Mouse (Mus musculus): ENCODE results near the gene Dab2ip.
A peak's percentile ranks its signal among the peaks of the same experiment; 100 is the strongest.

The Dab2ip gene

DNA sequence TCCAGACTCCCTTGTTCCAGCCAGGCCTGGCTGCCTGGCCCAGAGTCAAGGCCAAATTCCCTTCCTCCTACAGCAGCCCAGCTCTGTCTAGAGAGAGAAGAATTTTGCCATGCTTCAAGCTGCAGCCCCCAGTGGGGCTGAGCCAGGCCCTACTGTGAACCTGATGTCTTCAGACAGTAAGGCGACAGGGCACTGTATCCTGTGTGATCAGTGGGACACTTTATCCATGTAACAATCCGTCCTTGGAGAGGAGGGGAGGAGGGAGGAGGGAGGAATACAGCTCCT, 1.4 kb downstream of the Dab2ip start:
- peak in 1 of 2 experiments; percentile 73 for DNase-seq

GRCm38 (mm10) chr2:35563722-35564121, 5.7 kb downstream of the Dab2ip start:
- DNase-seq, result no peak

GRCm38 (mm10) chr2:35565051-35565836, 7.2 kb downstream of the Dab2ip start:
- DNase-seq, result no peak

DNA sequence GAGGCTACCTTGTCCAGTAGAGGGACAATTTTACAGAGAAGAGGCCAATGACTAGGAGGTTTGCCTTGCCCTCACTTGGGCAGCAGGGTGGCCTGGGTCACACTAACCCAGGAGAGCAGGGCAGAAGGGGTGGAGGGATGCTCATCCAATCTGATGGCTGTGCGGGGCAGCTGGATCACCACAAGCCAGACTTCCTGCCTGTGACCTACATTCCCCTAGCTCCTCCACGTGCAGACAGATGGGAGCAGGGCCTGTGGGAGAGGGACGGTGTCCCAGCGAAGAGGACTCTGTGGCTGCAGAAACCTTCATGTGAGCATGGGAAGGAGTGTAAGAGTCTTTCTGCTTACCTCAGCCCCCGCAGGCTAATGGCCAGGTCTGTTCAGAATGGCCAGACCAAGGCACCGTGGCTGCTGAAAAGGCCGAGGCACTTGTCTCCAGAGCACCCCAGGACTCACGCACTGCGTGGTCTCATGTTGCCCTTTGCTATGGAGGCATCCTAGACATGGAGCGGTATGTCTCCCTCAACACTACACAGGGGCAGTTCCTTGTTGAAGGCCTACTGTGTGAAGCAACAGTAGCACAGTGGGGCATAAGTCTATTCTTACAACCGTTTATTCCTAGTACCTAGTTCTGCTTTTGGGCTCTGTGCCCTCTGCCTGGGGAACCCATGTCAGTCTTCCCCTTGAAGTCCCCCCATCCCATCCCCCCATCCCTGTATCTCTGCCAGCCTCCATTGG, 9.1 kb downstream of the Dab2ip start:
- DNase-seq, result peak; percentile 51 to 54

GRCm38 (mm10) chr2:35567694-35568149, 9.7 kb downstream of the Dab2ip start:
- no peak for DNase-seq

DNA sequence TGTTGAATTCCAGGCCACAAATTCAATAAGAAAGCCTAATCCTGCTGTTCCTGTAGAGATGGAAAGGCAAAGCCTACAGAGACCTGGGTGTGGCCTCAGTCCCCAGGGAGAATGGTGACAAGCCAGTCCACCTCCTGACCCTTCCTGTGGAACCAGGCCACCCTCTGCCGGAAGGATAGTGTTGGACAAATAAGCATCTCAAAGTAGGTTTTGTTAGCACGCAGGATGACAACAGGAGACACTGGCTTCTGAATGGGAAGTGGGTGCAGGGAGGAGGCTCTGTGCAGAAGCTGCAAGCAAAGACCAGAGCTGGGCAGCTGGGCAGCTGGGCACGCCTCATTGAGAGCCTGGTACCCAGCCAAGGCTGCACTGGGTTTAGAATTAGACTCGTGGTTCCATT, 12.7 kb downstream of the Dab2ip start:
- no peak for DNase-seq

DNA sequence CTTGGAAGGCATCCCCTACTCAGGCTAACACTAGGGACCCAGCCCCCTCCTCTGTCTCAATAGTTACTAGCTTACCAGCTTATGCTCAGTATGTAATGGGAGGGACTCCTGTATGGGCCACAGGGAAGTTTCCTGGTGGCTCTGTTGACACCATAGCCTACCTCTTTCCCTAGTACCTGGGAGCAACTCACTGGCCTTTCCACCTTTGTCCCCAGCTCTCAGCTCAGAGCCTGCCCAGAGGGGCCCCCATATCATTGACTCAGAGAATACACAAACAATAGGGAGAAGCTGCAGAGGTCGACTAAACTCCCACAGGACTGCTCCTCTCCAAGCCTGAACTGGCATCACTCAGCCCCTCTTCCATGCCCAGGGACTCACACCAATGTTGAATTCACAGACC, 16.6 kb downstream of the Dab2ip start:
- DNase-seq, result no peak

- no peak for DNase-seq
These were observed 18.6 kb downstream of the Dab2ip start for GRCm38 (mm10) chr2:35576675-35577074.

GRCm38 (mm10) chr2:35580111-35580510, 22.0 kb downstream of the Dab2ip start:
- DNase-seq, result no peak

DNA sequence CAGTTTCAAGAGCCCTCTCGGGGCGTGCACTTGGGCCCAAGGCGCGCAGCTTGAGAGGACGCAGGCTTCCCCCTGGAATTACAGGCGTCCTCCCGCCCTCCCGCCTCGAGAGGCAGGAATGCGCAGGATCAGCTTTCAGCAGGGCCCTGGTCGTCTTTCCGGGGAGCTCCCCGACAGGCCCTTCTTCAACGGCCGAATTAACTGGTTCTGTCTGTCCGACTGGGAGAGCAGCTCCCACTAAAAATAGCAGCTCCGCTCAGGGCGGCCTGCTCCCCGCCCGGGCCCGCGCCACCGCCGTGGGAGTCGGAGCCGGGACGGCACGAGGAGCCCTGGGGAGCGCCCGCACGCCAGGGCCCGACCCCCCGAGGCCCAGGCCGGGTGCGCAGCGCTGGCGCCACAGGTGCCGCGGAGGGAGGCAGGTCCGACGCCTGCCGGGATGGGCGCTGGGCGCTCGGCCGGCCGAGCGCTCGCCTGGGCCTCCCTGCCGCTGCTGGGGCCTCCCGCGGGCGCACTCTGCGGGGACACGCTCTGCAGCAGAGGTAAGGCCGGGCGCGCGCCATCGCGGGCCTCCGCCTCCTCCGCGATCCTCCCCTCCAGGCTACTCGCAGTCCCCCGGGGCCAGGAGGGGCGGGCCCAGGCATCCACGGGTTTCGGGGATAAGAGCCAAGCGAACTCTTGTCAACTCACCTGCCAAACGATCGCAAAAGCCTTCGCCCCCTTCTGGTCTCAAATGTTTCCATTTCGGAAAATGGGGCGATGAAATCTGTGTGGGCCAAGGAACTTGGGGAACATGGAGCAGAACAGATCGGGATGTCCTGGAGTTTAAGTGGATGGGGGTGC, 23.7 kb downstream of the Dab2ip start:
- peak; percentile 60 to 66 for DNase-seq

DNA sequence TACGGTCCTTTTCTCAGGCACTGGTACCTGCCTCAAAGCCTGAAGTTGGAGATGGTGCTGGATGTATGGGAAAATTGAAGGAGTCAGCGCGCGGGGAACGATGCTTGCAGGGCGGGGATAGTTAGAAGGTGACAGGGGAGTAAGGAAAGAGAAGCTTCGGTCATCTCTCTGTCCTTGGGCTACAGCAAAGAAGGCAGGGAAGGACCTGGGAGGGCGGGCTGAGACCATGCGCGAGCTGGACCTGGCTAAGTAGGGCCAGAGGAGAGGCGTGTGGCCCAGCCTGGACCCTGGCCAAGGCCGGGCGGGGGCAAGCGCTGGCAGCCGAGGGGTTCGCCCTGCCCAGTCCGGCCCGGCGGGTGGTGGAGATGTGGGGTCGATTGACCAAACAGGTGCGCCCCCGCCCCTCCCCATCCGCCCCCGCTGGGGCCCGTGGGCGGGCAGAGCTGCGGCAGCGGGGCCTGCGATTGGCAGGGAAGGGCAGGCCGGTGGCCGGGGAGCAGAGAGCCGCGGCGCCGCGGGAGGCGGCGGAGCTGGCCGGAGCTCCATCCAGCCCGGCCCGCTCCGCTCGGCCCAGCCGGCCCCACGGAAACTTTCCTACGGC, 24.4 kb downstream of the Dab2ip start:
- peak; percentile 89 to 90 for DNase-seq

DNA sequence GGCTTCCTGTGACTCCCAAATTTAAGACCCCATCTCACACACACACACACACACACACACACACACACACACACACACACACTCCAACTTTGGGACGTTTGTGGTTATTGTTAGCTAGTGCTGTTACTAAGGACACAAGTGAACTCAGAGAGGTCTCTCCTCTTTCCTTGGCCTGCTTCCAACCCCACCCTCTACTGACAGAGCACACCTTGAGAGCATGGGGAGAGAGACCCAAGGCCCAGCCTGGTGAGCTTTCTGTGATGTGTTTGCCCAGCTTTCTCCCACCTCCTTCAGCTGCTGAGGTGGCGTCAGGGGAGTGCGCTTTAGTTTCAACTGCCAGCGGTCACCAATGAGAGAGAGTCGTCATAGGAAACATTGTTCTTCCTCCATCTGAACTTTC, 25.3 kb downstream of the Dab2ip start:
- DNase-seq, result peak in 1 of 2 experiments; percentile 35

DNA sequence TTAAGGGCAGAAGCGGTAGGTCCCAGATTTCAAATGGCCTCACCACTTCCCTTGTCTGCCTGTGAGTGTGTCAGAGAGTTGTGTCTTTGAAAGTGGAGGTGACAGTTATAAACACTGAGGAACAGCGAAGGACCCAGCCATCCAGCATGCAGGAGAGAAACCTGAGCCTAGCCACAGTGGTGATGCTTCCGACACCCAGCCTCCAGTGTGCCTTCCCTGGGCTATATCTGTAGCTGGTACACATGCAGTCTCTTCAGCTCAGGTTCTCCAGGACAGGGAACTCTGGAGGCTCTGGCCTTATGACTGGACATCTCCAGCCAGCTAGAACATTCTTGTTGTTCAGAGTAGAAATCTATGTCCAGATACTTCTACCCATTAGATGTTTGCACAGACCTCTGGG, 25.9 kb downstream of the Dab2ip start:
- no peak for DNase-seq

- DNase-seq, result no peak
These were observed 30.3 kb downstream of the Dab2ip start for GRCm38 (mm10) chr2:35588368-35588767.

- no peak for DNase-seq
These were observed 31.3 kb downstream of the Dab2ip start for GRCm38 (mm10) chr2:35589385-35589784.

- DNase-seq, result no peak
These were observed 31.7 kb downstream of the Dab2ip start for GRCm38 (mm10) chr2:35589800-35590199.

- no peak for DNase-seq
These were observed 34.1 kb downstream of the Dab2ip start for GRCm38 (mm10) chr2:35591961-35592724.

DNA sequence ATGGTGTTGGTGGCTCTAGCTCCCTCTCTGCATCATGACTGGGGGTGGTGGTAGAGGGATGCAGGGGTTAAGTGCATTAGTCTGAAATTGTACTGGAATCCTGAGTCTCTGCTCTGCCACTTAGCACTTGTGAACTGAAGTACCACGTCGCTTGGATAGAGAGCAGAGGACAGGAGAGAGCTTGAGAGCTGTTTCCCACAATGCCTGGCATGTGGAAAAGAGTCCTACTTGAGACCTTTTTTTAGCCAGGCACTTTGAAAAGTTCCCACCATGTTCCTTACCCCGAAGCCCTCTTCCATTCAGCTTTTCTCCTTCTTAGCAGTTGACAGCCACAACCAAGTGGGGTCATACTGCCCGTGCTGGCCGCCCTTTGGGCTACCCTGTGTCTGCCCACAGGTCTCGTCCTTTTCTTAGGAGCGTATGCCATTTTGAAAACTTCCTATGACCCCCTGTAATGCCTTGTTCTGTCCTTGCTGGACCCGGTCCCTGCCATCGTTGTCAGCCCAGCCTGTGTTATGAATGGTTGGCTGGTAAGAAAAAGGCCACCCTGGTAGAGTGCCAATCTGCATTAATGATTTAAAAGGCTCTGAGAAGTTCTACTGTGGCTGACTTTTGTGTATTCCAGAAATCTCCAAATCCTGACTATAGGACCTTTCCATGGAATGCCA, 34.8 kb downstream of the Dab2ip start:
- no peak for DNase-seq

DNA sequence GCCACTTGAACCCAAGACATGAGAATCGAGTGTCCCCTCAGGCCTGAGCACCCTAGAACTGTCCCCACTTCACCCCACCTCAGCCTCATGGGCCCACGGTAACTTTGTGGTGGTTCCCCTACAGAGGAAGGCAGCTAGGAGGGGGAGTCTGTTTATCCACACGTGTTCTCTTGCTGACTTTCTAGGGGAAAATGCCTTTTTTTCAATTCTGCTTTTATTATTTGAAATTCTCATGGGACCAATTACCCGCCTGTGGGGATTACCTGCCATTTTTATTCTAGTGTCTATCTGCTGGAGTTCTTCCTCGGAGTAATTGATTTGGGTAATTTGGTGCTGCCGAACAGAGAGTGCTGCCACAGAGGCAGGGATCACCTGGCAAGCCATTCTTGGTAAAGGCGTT, 35.8 kb downstream of the Dab2ip start:
- no peak for DNase-seq

- DNase-seq, result no peak
These were observed 37.0 kb downstream of the Dab2ip start for GRCm38 (mm10) chr2:35595102-35595501.

DNA sequence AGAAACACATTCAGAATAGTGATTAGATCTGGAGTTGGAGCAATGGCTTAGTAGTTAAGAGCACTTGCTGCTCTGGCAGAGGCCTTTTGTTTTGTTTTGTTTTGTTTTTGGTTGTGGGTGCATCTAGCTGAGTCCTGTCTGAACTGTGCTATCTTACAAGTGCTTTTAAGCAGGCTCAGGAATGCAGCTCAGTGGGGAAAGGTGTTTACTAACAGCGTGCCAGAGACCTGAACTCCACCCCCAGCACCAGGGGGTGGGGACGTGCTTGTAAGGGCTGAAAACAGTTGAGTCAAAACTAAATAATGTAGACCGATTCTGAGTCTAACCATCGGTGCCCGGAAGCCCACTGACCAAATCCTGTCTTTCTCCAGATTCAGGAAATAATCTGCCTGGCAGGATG, 37.7 kb downstream of the Dab2ip start:
- no peak for DNase-seq

DNA sequence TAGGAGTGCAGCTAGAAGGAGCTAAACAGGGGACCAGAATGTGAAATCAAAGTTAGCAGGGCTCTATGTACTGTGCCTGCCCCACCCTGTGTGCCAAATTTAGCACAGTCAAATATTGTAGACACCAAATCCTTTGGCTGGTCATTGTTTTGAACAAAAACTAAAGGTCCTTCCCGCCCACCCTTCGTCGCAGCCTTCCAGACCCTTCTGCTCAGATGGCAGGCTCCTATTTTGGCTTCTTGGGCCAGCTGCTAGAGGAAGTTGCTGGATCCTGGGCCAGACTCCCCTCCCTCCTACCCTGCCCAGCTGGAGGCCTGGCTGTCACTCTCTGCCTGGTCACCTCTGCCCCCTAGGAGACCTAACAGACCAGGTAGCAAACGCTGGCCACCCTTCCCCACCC, 38.7 kb downstream of the Dab2ip start:
- no peak for DNase-seq

Data from cerebellum, postnatal 25 days (tissue).